Mouse (Mus musculus) testis, adult 2 months (tissue): ENCODE results near the gene Unc5a.

Source experiments
- CTCF ChIP-seq: fragments of 200-500 bp; IDR thresholded peaks from 2 replicates; pipeline ENCODE4 v1.5.1; 2012; ENCODE audit warnings: low read depth, mild to moderate bottlenecking, inconsistent platforms, low read length, moderate library complexity; ENCODE audit not compliant: control insufficient read depth, insufficient read depth, insufficient replicate concordance
- POLR2A ChIP-seq: fragments of 200-500 bp; IDR thresholded peaks from 2 replicates; pipeline ENCODE4 v1.6.1; 2012; ENCODE audit warnings: low read depth, mild to moderate bottlenecking, inconsistent platforms, low read length, moderate library complexity; ENCODE audit not compliant: control insufficient read depth

DNA sequence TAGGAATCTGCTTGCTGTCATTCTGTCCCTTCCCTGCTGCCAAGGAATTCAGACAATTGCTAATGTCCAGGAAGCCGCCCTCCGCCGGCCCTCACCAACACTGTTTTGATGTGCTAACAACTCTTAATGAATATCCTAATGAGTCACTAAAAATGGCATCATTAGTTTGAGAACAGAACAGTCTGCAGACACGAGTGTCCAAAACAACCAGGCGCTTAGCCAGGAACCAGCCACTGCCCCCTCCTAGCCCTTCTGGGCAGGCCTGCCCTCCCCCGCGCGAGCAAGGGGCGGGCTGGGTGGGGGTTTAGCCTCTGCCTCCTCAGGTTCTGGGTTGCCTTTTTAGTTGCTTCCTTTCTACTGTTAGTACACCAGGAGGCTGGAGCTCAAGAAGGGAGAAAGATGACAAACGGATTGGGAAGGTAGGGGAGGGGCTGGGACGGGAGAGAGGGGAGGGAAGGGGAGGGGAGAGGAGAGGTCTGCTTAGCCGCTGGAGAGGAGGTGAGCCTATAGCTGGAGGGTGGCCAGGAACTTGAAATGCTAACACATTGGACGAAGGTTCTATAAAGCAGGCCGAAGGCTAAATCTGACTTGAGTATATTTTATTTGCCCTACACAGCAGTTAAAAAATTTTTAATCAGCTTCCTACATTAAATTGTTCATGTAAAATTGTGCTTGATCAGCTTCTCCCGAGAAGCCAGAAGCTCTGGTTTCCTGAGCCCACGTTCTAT lies 36.2 kb upstream of the Unc5a start:
- TF ChIP-seq CTCF (no peak), POLR2A (no peak)
